Mouse (Mus musculus): ENCODE data around the gene Catsper3. TPM values are rescaled to one million over a fixed set of nuclear protein-coding genes. Genes with fewer than 3 reads are reported as not detected.

The Catsper3 gene
- total RNA-seq, 4 experiments from 2014 or later, result 0.32 to 1.1 (median 0.39) TPM

- no peak for DNase-seq
These were observed 42.7 kb downstream of the Catsper3 start for GRCm38 (mm10) chr13:55826796-55827678.

GRCm38 (mm10) chr13:55827679-55828140, 43.3 kb downstream of the Catsper3 start:
- no peak for DNase-seq

GRCm38 (mm10) chr13:55828141-55829017, 44.0 kb downstream of the Catsper3 start:
- no peak for DNase-seq

- DNase-seq, result no peak
These were observed 44.8 kb downstream of the Catsper3 start for GRCm38 (mm10) chr13:55829018-55829655.

- no peak for DNase-seq
These were observed 45.9 kb downstream of the Catsper3 start for GRCm38 (mm10) chr13:55830081-55830832.

GRCm38 (mm10) chr13:55830833-55831721, 46.7 kb downstream of the Catsper3 start:
- DNase-seq, result no peak

GRCm38 (mm10) chr13:55831722-55832160, 47.4 kb downstream of the Catsper3 start:
- DNase-seq, result no peak

- DNase-seq, result no peak
These were observed 48.2 kb downstream of the Catsper3 start for GRCm38 (mm10) chr13:55832602-55833001.

- DNase-seq, result no peak
These were observed 49.6 kb downstream of the Catsper3 start for GRCm38 (mm10) chr13:55833921-55834320.

- no peak for DNase-seq
These were observed 50.3 kb downstream of the Catsper3 start for GRCm38 (mm10) chr13:55834667-55835066.

GRCm38 (mm10) chr13:55835548-55836097, 51.3 kb downstream of the Catsper3 start:
- DNase-seq, result no peak

- no peak for DNase-seq
These were observed 51.8 kb downstream of the Catsper3 start, which contains the start of gene Pitx1 for GRCm38 (mm10) chr13:55836142-55836625. Pitx1 (minus strand) TSS chr13:55836192.

- no peak for DNase-seq
These were observed 52.7 kb downstream of the Catsper3 start for GRCm38 (mm10) chr13:55836786-55837780.

- no peak for DNase-seq
These were observed 55.9 kb downstream of the Catsper3 start for GRCm38 (mm10) chr13:55840223-55840622.

- DNase-seq, result no peak
These were observed 59.3 kb downstream of the Catsper3 start for GRCm38 (mm10) chr13:55843700-55844099.

- no peak for DNase-seq
These were observed 63.4 kb downstream of the Catsper3 start for GRCm38 (mm10) chr13:55847805-55848204.

- DNase-seq, result no peak
These were observed 64.3 kb downstream of the Catsper3 start for GRCm38 (mm10) chr13:55848604-55849190.

- no peak for DNase-seq
These were observed 66.4 kb downstream of the Catsper3 start for GRCm38 (mm10) chr13:55850726-55851125.
